Mouse (Mus musculus) CH12.LX (cell line): Measurements from ENCODE around the gene Lsp1.

Source experiments
- CTCF ChIP-seq, 2 experiments: IDR thresholded peaks in 1 of 2; conservative IDR thresholded peaks in 1 of 2; 2 replicates each; pipeline ENCODE4 v1.5.1; 2011 to 2012; ENCODE audit warnings: low read depth in 2 of 2, low read length in 2 of 2, improper control_type of control experiment in 1 of 2, inconsistent platforms in 1 of 2, mild to moderate bottlenecking in 1 of 2, moderate library complexity in 1 of 2
- MAX ChIP-seq: IDR thresholded peaks from 2 replicates; pipeline ENCODE4 v1.6.1; 2011; ENCODE audit warnings: low read length, improper control_type of control experiment

DNA sequence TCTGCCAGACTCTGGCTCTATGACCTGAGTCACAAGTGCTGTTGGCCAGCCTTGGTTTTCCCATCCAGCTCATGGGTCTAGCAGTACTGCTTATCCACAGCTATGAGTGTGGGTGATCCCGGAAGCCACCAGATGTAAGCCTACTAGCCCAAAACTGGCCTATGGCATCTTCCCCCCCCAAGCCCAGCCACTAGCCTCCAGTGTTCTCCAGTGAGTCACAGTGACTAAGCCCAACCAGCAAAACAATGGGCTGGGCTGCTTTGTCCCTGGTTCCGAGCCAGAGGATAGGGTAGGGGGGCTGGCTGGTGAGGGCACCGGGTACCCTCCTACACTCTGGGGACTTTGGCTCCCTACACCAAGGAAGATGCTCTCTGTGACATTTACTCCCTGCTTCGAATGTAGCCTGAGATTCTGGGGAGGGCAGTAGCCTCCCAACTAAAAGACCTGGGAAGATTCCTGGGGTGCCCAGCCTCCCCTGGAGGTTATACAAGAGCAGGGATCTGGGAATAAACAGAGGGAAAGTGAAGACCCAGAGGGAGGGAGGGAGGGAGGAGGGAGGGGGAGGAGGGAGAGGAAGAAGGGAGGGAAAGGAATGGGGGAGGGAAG is 10.3 kb downstream of the Lsp1 start:
- TF ChIP-seq CTCF (conservative IDR thresholded peaks at IDR 0.05 in 1 of 2, IDR thresholded peaks at IDR 0.05 in 1 of 2; ENCODE audit: low read depth in 2 of 2, low read length in 2 of 2): no peak
- no peak for TF ChIP-seq MAX
